Mouse (Mus musculus) heart, embryonic 13.5 days (tissue): ENCODE results near the gene Fcna. TPM values are rescaled to one million over a fixed set of nuclear protein-coding genes. Genes with fewer than 3 reads are reported as not detected.

Source experiments
- ATAC-seq: fragments of 200-750 bp; cut with Nextera tagmentation; 2 replicates; pipeline ENCODE4 v1.8.0; 2017; ENCODE audit warnings: moderate TSS enrichment; ENCODE audit not compliant: insufficient number of reproducible peaks, low FRiP score, low TSS enrichment; ENCODE audit errors: extremely low read depth
- H3K27ac ChIP-seq: fragments of 300-500 bp; sonication (generic); replicated peaks from 2 replicates; pipeline ENCODE4 v1.5.1; 2015; ENCODE audit warnings: moderate library complexity, mild to moderate bottlenecking, inconsistent platforms
- H3K27me3 ChIP-seq: fragments of 300-500 bp; sonication (generic); replicated peaks from 2 replicates; pipeline ENCODE4 v1.6.1; 2015; ENCODE audit warnings: mild to moderate bottlenecking, inconsistent platforms
- H3K36me3 ChIP-seq: fragments of 300-500 bp; sonication (generic); 2 replicates; pipeline ENCODE4 v1.6.1; 2015; ENCODE audit warnings: mild to moderate bottlenecking, inconsistent platforms
- H3K4me1 ChIP-seq: fragments of 300-500 bp; sonication (generic); 2 replicates; pipeline ENCODE4 v1.6.1; 2015; ENCODE audit warnings: inconsistent platforms
- H3K4me2 ChIP-seq: fragments of 300-500 bp; sonication (generic); 2 replicates; pipeline ENCODE4 v1.6.1; 2015; ENCODE audit warnings: inconsistent platforms, mild to moderate bottlenecking, moderate library complexity
- H3K4me3 ChIP-seq: fragments of 300-500 bp; sonication (generic); 2 replicates; pipeline ENCODE4 v1.5.1; 2015; ENCODE audit warnings: moderate library complexity, mild to moderate bottlenecking, inconsistent platforms
- H3K9ac ChIP-seq: fragments of 300-500 bp; sonication (generic); 2 replicates; pipeline ENCODE4 v1.6.1; 2015; ENCODE audit warnings: inconsistent platforms, mild to moderate bottlenecking, moderate library complexity
- H3K9me3 ChIP-seq: fragments of 300-500 bp; sonication (generic); 2 replicates; pipeline ENCODE4 v1.6.1; 2016; ENCODE audit warnings: inconsistent platforms
- WGBS: fragments of 180-500 bp; shearing (Covaris S2); methylation state at CpG from one replicate; pipeline ENCODE4 v1.1.7; 2015; ENCODE audit warnings: mixed read lengths; 5-methylcytosine and 5-hydroxymethylcytosine counted together
- polyA plus RNA-seq: library from polyadenylated mRNA; unstranded; fragments of >200 nt; fragmentation: Nextera tagmentation; extraction: Ambion mirVana; gene quantifications from 2 replicates; pipeline ENCODE4 v1.2.1, GENCODE M21; 2015

The Fcna gene
- 2.3 and 2.6 TPM in 2 replicates for polyA plus RNA-seq

DNA sequence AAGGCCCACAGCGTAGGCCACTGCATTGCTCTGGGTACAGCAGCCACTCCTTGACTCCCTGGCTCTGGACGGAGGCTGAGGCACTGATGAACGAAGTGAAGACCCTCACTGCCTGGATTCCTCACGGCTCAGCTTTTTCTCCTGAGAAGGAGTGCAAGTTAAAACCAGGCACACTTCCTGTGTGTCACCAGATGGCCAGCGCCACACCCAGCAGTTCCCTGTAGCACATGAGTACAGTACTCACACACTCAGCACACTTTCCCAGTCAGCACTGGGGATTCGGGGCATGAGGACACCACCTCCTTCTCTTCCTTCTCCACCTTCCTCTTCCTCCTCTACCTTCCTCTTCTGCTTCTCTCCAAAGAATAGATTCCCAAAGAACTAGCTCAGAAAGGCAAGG, at the start of gene Fcna:
Fcna (minus strand) TSS at position 220 of the 400 bp plus-strand sequence.
- H3K4me2 ChIP-seq = no peak within 1 kb of the TSS
- H3K27ac ChIP-seq = no peak within 1 kb of the TSS
- no peaks in the 10 kb centered on the region for H3K9me3 ChIP-seq
- H3K27me3 ChIP-seq = peaks cover 9% of the 10 kb centered on the region; the same call in 1 of the 2 replicates
- no peak for ATAC-seq
- WGBS = 70% methylated on average over 6 of the region's 6 CpGs
- H3K4me3 ChIP-seq = no peak within 1 kb of the TSS
- no peaks in the 10 kb centered on the region for H3K4me1 ChIP-seq
- no peak within 1 kb of the TSS for H3K9ac ChIP-seq
- H3K36me3 ChIP-seq = no peaks in the 10 kb centered on the region

DNA sequence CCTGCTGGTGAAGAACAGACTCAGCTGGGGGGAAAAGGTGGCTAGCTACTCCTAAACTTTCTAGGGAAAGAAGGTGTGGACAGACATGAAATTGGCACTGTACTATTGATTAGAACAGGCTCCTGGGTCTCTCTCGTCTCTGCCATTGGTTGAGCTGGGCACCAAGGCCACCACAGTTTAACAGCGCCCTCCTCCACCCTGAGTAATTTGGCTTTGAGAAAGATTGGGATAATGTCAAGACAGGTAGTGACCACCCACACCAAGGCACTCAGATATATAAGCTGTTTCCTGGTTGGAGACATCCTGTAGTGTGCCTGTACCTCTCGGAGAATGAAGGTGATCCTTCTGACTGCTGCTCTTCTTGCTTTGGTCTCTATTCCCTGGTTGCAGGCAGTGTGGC, 48.7 kb upstream of the Fcna start, which contains the start of gene Lcn6:
Lcn6 (plus strand) TSS at position 301 of the 400 bp plus-strand sequence.
- no peak within 1 kb of the TSS for H3K9ac ChIP-seq
- H3K4me3 ChIP-seq = no peak within 1 kb of the TSS
- H3K36me3 ChIP-seq = no peaks in the 10 kb centered on the region
- no peak within 1 kb of the TSS for H3K4me2 ChIP-seq
- no peak for ATAC-seq
- peaks cover 10% of the 10 kb centered on the region; the same call in 1 of the 2 replicates for H3K27me3 ChIP-seq
- WGBS = 84% methylated on average over 3 of the region's 3 CpGs
- no peaks in the 10 kb centered on the region for H3K4me1 ChIP-seq
- no peak within 1 kb of the TSS for H3K27ac ChIP-seq
- H3K9me3 ChIP-seq = no peaks in the 10 kb centered on the region

DNA sequence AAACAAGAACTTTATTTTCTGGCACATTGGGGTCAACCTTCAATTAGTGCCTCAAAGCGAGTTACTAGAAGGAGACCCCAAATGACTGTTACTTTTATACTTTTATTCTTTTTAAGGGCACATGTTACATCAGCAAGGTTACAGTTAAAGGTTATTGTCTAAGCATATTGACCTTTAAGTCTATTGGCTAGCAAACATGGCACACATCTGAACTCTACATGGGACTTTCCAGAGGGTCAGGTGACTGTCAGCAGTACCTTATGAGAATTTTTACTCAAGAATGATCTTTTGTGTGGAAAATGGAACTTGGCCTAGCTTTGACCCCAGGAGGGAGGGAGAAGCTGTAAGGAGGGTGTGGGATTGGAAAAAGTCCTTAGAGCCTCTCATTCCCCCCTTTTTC, 38.7 kb upstream of the Fcna start:
- Histone ChIP-seq H3K27ac (no peak overlapping the region), H3K36me3 (no peaks in the 10 kb centered on the region), H3K27me3 (peaks cover 5% of the 10 kb centered on the region; the same call in 1 of the 2 replicates), H3K4me1 (no peaks in the 10 kb centered on the region), H3K9me3 (no peaks in the 10 kb centered on the region), H3K4me2 (no peak overlapping the region), H3K4me3 (no peak overlapping the region), H3K9ac (no peak overlapping the region)
- WGBS = 53% methylated on average over 1 of the region's 1 CpGs
- ATAC-seq = no peak

DNA sequence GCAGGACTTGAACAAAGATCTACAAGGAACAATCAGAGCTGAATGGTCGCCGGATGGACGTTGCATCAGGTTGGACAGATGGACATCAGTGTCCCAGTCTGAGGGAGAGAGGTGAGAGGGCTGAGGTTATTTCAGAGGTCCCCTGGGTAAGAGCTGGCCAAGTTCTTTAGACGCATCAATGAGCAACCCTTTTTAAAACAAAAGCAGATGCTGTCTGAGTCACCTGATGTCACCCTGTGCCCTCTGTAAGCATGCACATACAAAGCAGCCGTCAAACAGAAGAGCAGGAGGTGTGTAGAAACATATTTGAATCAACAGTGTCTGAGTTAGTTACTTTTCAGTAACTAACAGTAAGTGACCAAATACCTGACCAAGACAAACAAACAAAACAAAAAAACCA, 36.3 kb upstream of the Fcna start:
- WGBS = 76% methylated on average over 5 of the region's 5 CpGs
- H3K9ac ChIP-seq = no peak overlapping the region
- no peaks in the 10 kb centered on the region for H3K36me3 ChIP-seq
- no peaks in the 10 kb centered on the region for H3K9me3 ChIP-seq
- no peaks in the 10 kb centered on the region for H3K4me1 ChIP-seq
- no peak overlapping the region for H3K4me2 ChIP-seq
- no peak for ATAC-seq
- peaks cover 5% of the 10 kb centered on the region; the same call in 1 of the 2 replicates for H3K27me3 ChIP-seq
- H3K27ac ChIP-seq = no peak overlapping the region
- no peak overlapping the region for H3K4me3 ChIP-seq

DNA sequence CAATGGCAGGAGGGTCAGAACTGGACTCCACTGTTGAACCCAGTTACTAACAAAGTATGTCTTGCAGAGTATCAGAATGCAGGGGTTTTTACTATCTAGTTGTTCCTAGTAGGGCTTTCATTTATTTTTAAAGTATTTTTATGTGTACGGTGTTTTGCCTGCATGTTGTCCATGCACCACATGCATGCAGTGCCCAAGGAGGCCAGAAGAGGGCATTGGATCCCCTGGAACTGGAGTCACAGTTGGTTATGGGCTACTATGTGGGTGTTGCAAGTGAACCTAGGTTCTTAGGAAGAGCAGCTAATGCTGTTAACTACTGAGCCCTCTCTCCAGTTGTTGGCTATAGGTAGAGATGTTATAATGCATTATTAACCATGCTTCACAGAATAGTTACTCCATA, 35.7 kb upstream of the Fcna start:
- Histone ChIP-seq H3K9me3 (no peaks in the 10 kb centered on the region), H3K27ac (no peak overlapping the region), H3K4me2 (no peak overlapping the region), H3K4me1 (no peaks in the 10 kb centered on the region), H3K4me3 (no peak overlapping the region), H3K36me3 (no peaks in the 10 kb centered on the region), H3K9ac (no peak overlapping the region), H3K27me3 (peaks cover 5% of the 10 kb centered on the region; the same call in 1 of the 2 replicates)
- ATAC-seq = no peak
- 68% methylated on average over 1 of the region's 1 CpGs for WGBS

DNA sequence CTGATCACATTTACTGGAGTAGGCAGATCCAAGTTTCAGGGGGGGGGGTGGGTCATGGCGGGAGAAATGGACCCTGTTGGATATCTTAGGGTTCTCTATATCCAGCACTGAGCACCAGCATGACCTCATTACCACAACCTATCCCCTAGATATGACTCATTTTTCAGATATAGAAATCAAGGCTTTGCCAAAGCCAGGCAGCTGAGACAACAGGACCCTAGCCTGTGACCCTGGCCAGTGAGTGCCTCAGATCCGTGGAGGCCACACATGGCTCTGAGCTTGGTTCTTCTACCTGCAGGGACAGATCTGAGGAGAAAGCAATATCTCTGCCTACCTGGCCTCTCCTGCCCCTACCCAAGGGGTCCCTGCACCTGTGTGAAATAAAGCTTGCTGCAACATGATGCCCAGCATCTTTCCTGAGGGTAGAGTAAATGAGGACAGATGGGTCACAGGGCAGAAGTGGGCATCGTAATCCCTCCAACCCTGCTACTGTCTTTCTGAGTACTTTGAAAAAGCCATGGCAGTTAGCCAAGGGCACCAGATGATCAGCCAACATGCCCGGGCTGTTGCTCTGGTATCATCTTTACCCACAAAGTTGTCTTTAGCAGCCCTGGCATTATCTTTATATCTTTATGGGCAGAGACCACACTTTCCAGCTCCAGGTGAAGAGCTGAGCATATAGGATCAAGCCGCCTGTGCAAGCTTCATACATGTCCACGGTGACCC, 33.6 kb upstream of the Fcna start:
- Histone ChIP-seq H3K9ac (no peak overlapping the region), H3K4me3 (no peak overlapping the region), H3K36me3 (no peaks in the 10 kb centered on the region), H3K4me2 (no peak overlapping the region), H3K27ac (no peak overlapping the region), H3K27me3 (no peaks in the 10 kb centered on the region), H3K9me3 (no peaks in the 10 kb centered on the region), H3K4me1 (no peaks in the 10 kb centered on the region)
- ATAC-seq = no peak
- WGBS = 72% methylated on average over 6 of the region's 6 CpGs

DNA sequence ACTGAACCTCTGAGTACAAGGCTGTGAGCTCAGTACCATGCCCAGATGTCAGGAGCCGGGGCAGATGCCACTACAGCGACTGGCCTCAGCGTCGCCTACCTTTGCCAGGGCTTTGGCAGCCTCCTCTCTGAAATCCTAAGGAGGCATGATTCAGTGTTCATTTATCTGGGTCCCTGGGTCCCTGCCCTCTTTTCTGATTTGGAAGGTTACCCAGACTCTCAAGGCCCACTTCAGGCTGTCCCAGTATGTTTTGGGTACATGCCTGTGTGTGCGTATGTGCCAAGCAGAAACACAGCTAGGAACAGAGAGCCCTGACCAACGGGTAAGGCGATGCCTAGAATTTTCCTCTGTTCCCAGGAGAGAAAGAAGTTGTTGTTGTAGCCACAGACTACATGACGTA, 32.4 kb upstream of the Fcna start:
- no peaks in the 10 kb centered on the region for H3K9me3 ChIP-seq
- H3K27me3 ChIP-seq = peaks cover 7% of the 10 kb centered on the region; the same call in 1 of the 2 replicates
- 80% methylated on average over 8 of the region's 8 CpGs for WGBS
- H3K9ac ChIP-seq = no peak overlapping the region
- ATAC-seq = no peak
- H3K4me2 ChIP-seq = no peak overlapping the region
- no peaks in the 10 kb centered on the region for H3K4me1 ChIP-seq
- no peaks in the 10 kb centered on the region for H3K36me3 ChIP-seq
- no peak overlapping the region for H3K4me3 ChIP-seq
- H3K27ac ChIP-seq = no peak overlapping the region

DNA sequence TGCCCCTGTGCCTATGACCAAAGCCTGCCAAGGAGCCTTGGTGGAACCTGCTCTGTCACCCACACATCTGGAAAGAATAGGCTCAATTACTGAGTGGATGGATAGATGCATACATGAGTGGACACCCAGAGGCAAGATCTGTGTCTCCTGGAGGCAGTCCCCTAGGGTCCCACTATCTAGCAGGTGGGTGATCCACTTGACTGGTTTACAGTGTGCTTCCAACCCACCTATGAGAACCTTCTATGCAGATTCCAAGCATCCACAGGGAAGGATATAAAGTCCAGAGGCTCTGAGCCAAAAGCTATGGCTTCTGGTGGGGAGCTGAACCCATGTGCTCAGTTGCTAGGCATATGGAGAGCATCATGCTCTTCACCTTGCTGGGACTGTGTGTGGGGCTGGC, 29.8 kb upstream of the Fcna start, which contains the start of gene Lcn5:
Lcn5 (plus strand) TSS at position 301 of the 400 bp plus-strand sequence.
- Histone ChIP-seq H3K27ac (no peak within 1 kb of the TSS), H3K4me3 (no peak within 1 kb of the TSS), H3K4me2 (no peak within 1 kb of the TSS), H3K9ac (no peak within 1 kb of the TSS), H3K36me3 (no peaks in the 10 kb centered on the region), H3K27me3 (peaks cover 23% of the 10 kb centered on the region), H3K4me1 (no peaks in the 10 kb centered on the region), H3K9me3 (no peaks in the 10 kb centered on the region)
- no peak for ATAC-seq

DNA sequence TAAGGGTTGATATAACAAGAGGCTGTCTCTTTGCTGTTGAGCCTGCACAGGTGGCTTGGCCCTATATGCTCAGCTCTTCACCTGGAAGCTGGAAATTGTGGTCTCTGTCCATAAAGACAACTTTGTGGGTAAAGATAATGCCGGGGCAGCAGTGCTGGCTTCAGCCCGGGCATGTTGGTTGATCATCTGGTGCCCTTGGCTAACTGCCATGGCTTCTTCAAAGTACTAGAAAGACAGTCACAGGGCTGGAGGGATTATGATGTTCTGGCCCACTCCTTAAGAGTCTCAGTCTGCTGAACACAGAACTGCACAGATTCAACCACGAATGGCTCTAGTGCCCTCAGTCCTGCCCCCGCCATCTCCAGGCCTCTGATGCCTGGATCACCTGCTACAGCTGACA, 29.4 kb upstream of the Fcna start:
- no peaks in the 10 kb centered on the region for H3K9me3 ChIP-seq

DNA sequence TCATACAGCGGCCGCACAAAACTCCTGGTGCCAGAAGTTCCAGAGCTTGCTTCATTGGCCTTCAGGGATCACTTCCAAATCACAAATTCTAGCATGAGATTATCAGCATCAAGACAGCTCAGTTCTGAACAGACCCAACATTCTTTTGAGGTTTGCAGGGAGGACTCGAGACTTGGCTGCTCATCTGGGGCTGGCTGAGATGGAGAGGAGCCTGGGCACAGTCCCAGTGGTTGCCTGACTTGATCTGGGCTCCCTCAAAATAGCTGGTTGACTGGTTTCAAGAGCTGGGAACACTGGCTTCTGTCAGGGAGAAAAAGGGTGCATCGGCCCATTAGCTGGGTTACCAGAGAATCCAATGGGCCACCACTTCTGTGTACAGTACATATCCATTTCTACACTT, 28.9 kb upstream of the Fcna start:
- ATAC-seq = no peak
- Histone ChIP-seq H3K36me3 (no peaks in the 10 kb centered on the region), H3K9ac (no peak overlapping the region), H3K4me1 (no peaks in the 10 kb centered on the region), H3K27me3 (peaks cover 23% of the 10 kb centered on the region), H3K4me3 (no peak overlapping the region), H3K4me2 (no peak overlapping the region), H3K9me3 (no peaks in the 10 kb centered on the region), H3K27ac (no peak overlapping the region)
- 73% methylated on average over 4 of the region's 4 CpGs for WGBS

More for the DNA sequence above, 29.4 kb upstream of the Fcna start:
- H3K36me3 ChIP-seq = no peaks in the 10 kb centered on the region
- no peak overlapping the region for H3K9ac ChIP-seq
- no peak overlapping the region for H3K4me2 ChIP-seq
- H3K27ac ChIP-seq = no peak overlapping the region
- no peak overlapping the region for H3K4me3 ChIP-seq
- 67% methylated on average over 4 of the region's 4 CpGs for WGBS
- H3K27me3 ChIP-seq = peaks cover 23% of the 10 kb centered on the region
- no peaks in the 10 kb centered on the region for H3K4me1 ChIP-seq
- ATAC-seq = no peak

DNA sequence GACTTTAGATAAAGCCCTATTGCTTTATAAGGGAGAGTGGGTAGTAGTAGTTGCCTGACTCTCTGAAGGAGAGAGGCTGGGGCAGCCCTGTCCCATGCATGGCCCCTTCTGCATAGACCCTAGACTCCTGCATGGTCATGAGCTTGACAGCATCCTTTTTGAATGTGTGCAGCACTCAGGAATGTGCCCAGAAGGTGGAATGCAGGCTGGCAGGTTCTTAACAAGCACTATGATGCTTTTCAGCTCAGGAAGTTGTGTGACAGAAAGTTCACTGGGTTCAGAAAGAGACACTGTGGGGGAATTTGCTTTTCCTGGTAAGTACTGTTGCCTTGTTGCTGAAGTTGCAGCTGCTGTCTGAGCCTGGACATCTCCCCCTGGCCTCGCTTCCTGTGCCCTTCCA, 26.7 kb upstream of the Fcna start:
- H3K4me3 ChIP-seq = no peak overlapping the region
- H3K9me3 ChIP-seq = no peaks in the 10 kb centered on the region
- no peaks in the 10 kb centered on the region for H3K4me1 ChIP-seq
- no peak overlapping the region for H3K27ac ChIP-seq
- ATAC-seq = no peak
- peaks cover 28% of the 10 kb centered on the region for H3K27me3 ChIP-seq
- H3K9ac ChIP-seq = no peak overlapping the region
- H3K36me3 ChIP-seq = no peaks in the 10 kb centered on the region
- no peak overlapping the region for H3K4me2 ChIP-seq
- WGBS = 38% methylated on average over 1 of the region's 1 CpGs

DNA sequence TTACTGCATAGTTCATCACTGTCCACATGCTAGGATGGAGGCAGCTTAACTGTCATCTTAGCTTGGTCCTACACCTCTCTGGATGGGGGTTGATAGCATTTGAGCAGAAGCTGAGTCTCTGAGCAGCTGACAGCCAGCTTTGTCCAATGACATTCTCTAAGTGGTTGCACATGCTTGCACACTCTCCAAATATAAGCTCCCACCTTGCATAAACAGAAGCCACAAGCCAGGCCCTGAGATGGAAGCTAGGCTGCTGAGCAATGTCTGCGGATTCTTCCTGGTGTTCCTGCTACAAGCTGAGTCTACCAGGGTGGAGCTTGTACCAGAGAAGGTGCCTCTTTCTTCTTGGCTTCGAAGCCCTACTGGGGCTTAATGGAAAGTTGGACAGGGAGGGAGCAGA, 25.1 kb upstream of the Fcna start, which contains the start of gene Lcn8:
Lcn8 (plus strand) TSS at position 219 of the 400 bp plus-strand sequence.
- Histone ChIP-seq H3K4me2 (no peak within 1 kb of the TSS), H3K9me3 (no peaks in the 10 kb centered on the region), H3K4me3 (no peak within 1 kb of the TSS), H3K36me3 (no peaks in the 10 kb centered on the region), H3K27ac (no peak within 1 kb of the TSS), H3K27me3 (peaks cover 28% of the 10 kb centered on the region), H3K9ac (no peak within 1 kb of the TSS), H3K4me1 (no peaks in the 10 kb centered on the region)
- 64% methylated on average over 2 of the region's 2 CpGs for WGBS
- ATAC-seq = no peak
